ENCODE assay signal across 12 mouse cellular contexts in genomic region chr4:115476051-115476450, GRCm38 (mm10). TPM values are rescaled to one million over a fixed set of nuclear protein-coding genes. Genes with fewer than 3 reads are reported as not detected.
DNase-seq lines count a peak whose midpoint lies in the region; ATAC-seq and TF ChIP-seq lines count a peak whose summit lies in the region.
"Not testable (repeated sequence)": the region's sequence is repeated elsewhere in the genome, so short reads cannot be mapped to it uniquely, and the experiment has no call there.
"Had no signal": no experiment of that assay in that cellular context is flagged by ENCODE, and none has a peak within 500 bp of the region (broad histone marks: within the 10 kb centered on the region; RNA-seq: fewer than 3 reads in every experiment).

No protein-coding gene starts in this region.

- intact Hi-C loops in left cerebral cortex, postnatal 4 days (cut with DNase I): not testable (repeated sequence)

- not testable (repeated sequence) for H3K9me3 ChIP-seq in ES-E14 (ENCODE audit: control insufficient read depth, insufficient read depth, low read depth, low read length); forebrain, embryonic 11.5 days (ENCODE audit: control insufficient read depth, low read length)

- in situ Hi-C loops in ES-E14 (cut with MboI; ENCODE audit: low sequenced_read_pairs in 2 of 2, unreplicated experiment in 2 of 2): not testable (repeated sequence)

- not testable (repeated sequence) for H3K4me2 ChIP-seq in forebrain, embryonic 11.5 days (ENCODE audit: low read depth, low read length, severe bottlenecking)

- H3K36me3 ChIP-seq in ES-E14 (ENCODE audit: control insufficient read depth, insufficient read depth, low read length, poor library complexity, severe bottlenecking); forebrain, embryonic 11.5 days (ENCODE audit: control insufficient read depth, insufficient read depth, low read length): not testable (repeated sequence)

- not testable (repeated sequence) for H3K27ac ChIP-seq in ES-E14 (ENCODE audit: insufficient read depth, low read depth, low read length, poor library complexity, severe bottlenecking); forebrain, embryonic 11.5 days (ENCODE audit: low read depth, low read length)

- H3K4me1 ChIP-seq in ES-E14 (ENCODE audit: control insufficient read depth in 2 of 2, insufficient read depth in 2 of 2, low read length in 2 of 2, poor library complexity in 1 of 2); forebrain, embryonic 11.5 days (replicated peaks; ENCODE audit: control insufficient read depth, insufficient read depth, low read length): not testable (repeated sequence)

- H3K9ac ChIP-seq in ES-E14 (ENCODE audit: insufficient read depth, low read depth, low read length, poor library complexity, severe bottlenecking); forebrain, embryonic 11.5 days (ENCODE audit: low read length): not testable (repeated sequence)

- H3K4me3 ChIP-seq in ES-E14 (ENCODE audit: insufficient read depth in 1 of 2, low read depth in 1 of 2, low read length in 2 of 2, poor library complexity in 1 of 2, severe bottlenecking in 1 of 2); forebrain, embryonic 11.5 days (ENCODE audit: low read depth, low read length): not testable (repeated sequence)

- not testable (repeated sequence) for DNase-seq in ES-E14 (ENCODE audit: low read depth, low spot score); forebrain, embryonic 11.5 days (ENCODE audit: low spot score)
- peak; percentile 24 for DNase-seq in brain, adult 2 months (ENCODE audit: low read depth, low spot score)
- peak; percentile 24 to 39 for DNase-seq in heart, adult 9 months (ENCODE audit: low spot score in 2 of 2)
- peak; percentile 50 to 57 for DNase-seq in kidney, adult 8-10 months
- peak; percentile 2 for DNase-seq in left cerebral cortex, postnatal 4 days
- DNase-seq in telencephalon, adult 2 months (ENCODE audit: low read depth, low spot score): peak; percentile 1

- ATAC-seq in forebrain, embryonic 11.5 days (replicated peaks; ENCODE audit: low FRiP score): peak; percentile 66
- peak; percentile 94 for ATAC-seq in megakaryocyte-erythroid progenitor cell, adult 5-6 weeks (replicated peaks; ENCODE audit: low FRiP score, low TSS enrichment, poor library complexity, severe bottlenecking)

- H3K27me3 ChIP-seq in forebrain, embryonic 11.5 days (ENCODE audit: control insufficient read depth, insufficient read depth, low read length): not testable (repeated sequence)

TF ChIP-seq in ES-E14, 5 proteins besides CTCF, POLR2A, EP300 and RAD21:
- TF ChIP-seq ZC3H11A (IDR thresholded peaks at IDR 0.05; ENCODE audit: borderline replicate concordance, low read depth, low read length): 0 out of 2 replicates have a peak, but pooled peaks have one; percentile 17

RNA-seq across cellular contexts. Expression of gene Cyp4a14, which starts 19.9 kb away (rescaled TPM):
- total RNA-seq in ES-E14 (2012; rRNA removed): not detected in 2 replicates
- polyA plus RNA-seq in forebrain, embryonic 11.5 days (2014; fragmentation: Nextera tagmentation; extraction: Ambion mirVana): not detected in 2 replicates
- not detected for total RNA-seq in left cerebral cortex, postnatal 4 days (2021)
- total RNA-seq in megakaryocyte-erythroid progenitor cell, adult 5-6 weeks (2014; fragmentation: Nextera tagmentation): not detected in 2 replicates
- not detected in 2 replicates for total RNA-seq in megakaryocyte-erythroid progenitor cell, adult 5-6 weeks (2017)
- polyA plus RNA-seq: heart, embryonic 14.5 days; limb, embryonic 10.5 days; liver, embryonic 15.5 days; neural tube, embryonic 15.5 days had no signal

RNA-seq across cellular contexts. Expression of gene Cyp4a30b, which starts 23.6 kb away (rescaled TPM):
- not detected in 2 replicates for total RNA-seq in ES-E14 (2012; rRNA removed)
- polyA plus RNA-seq in forebrain, embryonic 11.5 days (2014; fragmentation: Nextera tagmentation; extraction: Ambion mirVana): not detected in 2 replicates
- total RNA-seq in left cerebral cortex, postnatal 4 days (2021): not detected
- not detected in 2 replicates for total RNA-seq in megakaryocyte-erythroid progenitor cell, adult 5-6 weeks (2014; fragmentation: Nextera tagmentation)
- not detected in 2 replicates for total RNA-seq in megakaryocyte-erythroid progenitor cell, adult 5-6 weeks (2017)
- polyA plus RNA-seq: heart, embryonic 14.5 days; limb, embryonic 10.5 days; liver, embryonic 15.5 days; neural tube, embryonic 15.5 days had no signal

RNA-seq across cellular contexts. Expression of gene Cyp4a10, which starts 42.0 kb away (rescaled TPM):
- 0.18 TPM in 1 of 2 replicates, not detected in the other for total RNA-seq in ES-E14 (2012; rRNA removed)
- not detected in 2 replicates for polyA plus RNA-seq in forebrain, embryonic 11.5 days (2014; fragmentation: Nextera tagmentation; extraction: Ambion mirVana)
- not detected for total RNA-seq in left cerebral cortex, postnatal 4 days (2021)
- total RNA-seq in megakaryocyte-erythroid progenitor cell, adult 5-6 weeks (2014; fragmentation: Nextera tagmentation): not detected in 2 replicates
- total RNA-seq in megakaryocyte-erythroid progenitor cell, adult 5-6 weeks (2017): not detected in 2 replicates
- polyA plus RNA-seq: heart, embryonic 14.5 days; limb, embryonic 10.5 days; liver, embryonic 15.5 days; neural tube, embryonic 15.5 days had no signal
